Mouse (Mus musculus) A20 (cell line): ENCODE measurements at regions not wholly inside any gene's neighbourhood (a gene's known extent, or its start where the extent isn't known, plus 50 kb on each side); places are given as distances from the start of the nearest gene placed in this dataset.
A peak's percentile ranks its signal among the peaks of the same experiment; 100 is the strongest.

Experiments used
- DNase-seq: peaks from one replicate; pipeline ENCODE4 v3.0.0-alpha.2; 2011; ENCODE audit warnings: low read depth, low spot score

GRCm38 (mm10) chr2:15335695-15336094 lies 190.6 kb upstream of the Malrd1 start:
- no peak for DNase-seq

DNA sequence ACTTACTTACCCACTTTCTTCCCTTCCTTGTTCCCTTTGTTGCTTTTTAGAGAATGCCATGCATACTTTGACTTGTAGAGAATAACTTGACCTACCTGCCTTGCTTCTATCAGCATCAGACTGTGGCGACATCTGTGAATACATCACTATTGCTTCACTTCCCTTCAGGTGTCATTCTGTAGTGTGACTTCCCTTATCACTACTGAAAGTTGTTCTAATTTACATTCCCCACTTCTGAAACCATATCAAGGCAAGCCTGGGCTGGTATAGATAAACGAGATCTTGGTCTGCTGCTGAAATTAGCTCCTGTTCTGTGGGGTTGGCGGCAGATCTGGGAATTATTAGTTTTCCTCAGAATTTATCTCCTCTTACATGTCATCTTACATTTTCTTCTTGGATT lies 178.3 kb upstream of the Malrd1 start:
- peak; percentile 4 for DNase-seq
